Mouse (Mus musculus): ENCODE measurements around the gene Il11ra1. TPM values are rescaled to one million over a fixed set of nuclear protein-coding genes. Genes with fewer than 3 reads are reported as not detected.

The Il11ra1 gene
- total RNA-seq, 1 experiment from 2014 or later, result 25.4 TPM

GRCm38 (mm10) chr4:41737602-41738255 is 37.9 kb downstream of the Il11ra1 start:
- ATAC-seq (replicated peaks; ENCODE audit: insufficient number of reproducible peaks, low FRiP score, low TSS enrichment, poor library complexity, severe bottlenecking), result peak; percentile 44; the same call in 1 of the 2 replicates

- ATAC-seq (replicated peaks; ENCODE audit: insufficient number of reproducible peaks, low FRiP score, low TSS enrichment, poor library complexity, severe bottlenecking), result no peak
Observed at GRCm38 (mm10) chr4:41738256-41738603, 38.4 kb downstream of the Il11ra1 start.

- ATAC-seq (replicated peaks; ENCODE audit: insufficient number of reproducible peaks, low FRiP score, low TSS enrichment, poor library complexity, severe bottlenecking), result no peak
Observed at GRCm38 (mm10) chr4:41739260-41739659, 39.5 kb downstream of the Il11ra1 start.

DNA sequence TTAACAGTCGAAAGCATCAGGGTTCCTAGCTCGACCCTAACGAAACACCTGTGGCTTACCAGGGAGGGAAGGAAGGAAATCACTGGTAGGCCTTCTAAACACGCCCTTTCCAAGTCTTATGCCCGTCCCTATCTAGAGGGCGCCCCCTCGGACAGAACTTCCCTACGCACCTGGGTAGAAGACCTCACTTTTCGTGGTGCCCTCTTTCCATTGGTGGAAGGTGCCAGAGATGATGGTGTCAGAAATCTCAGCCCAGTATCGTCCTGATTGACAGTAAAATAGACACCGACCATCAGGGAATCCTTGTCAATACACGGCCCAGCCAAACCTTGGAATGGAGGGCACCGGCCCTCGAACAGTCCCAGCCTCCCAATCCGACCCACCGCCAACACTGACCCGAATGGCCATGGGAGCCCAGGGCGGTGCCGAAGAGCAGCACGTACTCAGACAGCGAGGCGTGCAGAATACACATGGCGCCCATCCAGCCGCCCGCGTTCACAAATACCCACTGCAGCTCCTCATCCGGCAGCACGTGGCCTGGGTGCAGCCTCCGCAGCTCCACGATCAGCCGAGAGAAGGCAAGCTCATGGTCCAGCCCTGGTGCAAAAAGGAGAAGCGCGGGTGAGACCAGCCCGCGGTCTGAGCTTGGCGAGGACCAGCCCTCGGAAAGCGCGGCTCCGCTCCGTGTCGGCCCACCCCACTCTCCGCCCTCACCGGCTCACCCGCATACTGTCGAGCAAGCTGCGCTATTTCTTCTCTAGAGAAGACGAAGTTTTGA is 40.8 kb downstream of the Il11ra1 start:
- peak; percentile 65 for ATAC-seq (replicated peaks; ENCODE audit: insufficient number of reproducible peaks, low FRiP score, low TSS enrichment, poor library complexity, severe bottlenecking)

GRCm38 (mm10) chr4:41741158-41741560 is 41.4 kb downstream of the Il11ra1 start:
- peak; percentile 84 for ATAC-seq (replicated peaks; ENCODE audit: insufficient number of reproducible peaks, low FRiP score, low TSS enrichment, poor library complexity, severe bottlenecking)

- no peak for ATAC-seq (replicated peaks; ENCODE audit: insufficient number of reproducible peaks, low FRiP score, low TSS enrichment, poor library complexity, severe bottlenecking)
Observed at GRCm38 (mm10) chr4:41744131-41744530, 44.3 kb downstream of the Il11ra1 start.

GRCm38 (mm10) chr4:41745021-41745420 is 45.2 kb downstream of the Il11ra1 start:
- no peak for ATAC-seq (replicated peaks; ENCODE audit: insufficient number of reproducible peaks, low FRiP score, low TSS enrichment, poor library complexity, severe bottlenecking)

GRCm38 (mm10) chr4:41754797-41755337 is 55.1 kb downstream of the Il11ra1 start, which contains the start of gene Galt:
TSS of gene Galt (plus strand) at chr4:41755228.
- peak; percentile 36 for ATAC-seq (replicated peaks; ENCODE audit: insufficient number of reproducible peaks, low FRiP score, low TSS enrichment, poor library complexity, severe bottlenecking)

- ATAC-seq (replicated peaks; ENCODE audit: insufficient number of reproducible peaks, low FRiP score, low TSS enrichment, poor library complexity, severe bottlenecking), result peak; percentile 74
Observed at GRCm38 (mm10) chr4:41755338-41756305, 55.8 kb downstream of the Il11ra1 start, which contains the start of gene Sigmar1. TSS of gene Sigmar1 (minus strand) at chr4:41756157.

- no peak for ATAC-seq (replicated peaks; ENCODE audit: insufficient number of reproducible peaks, low FRiP score, low TSS enrichment, poor library complexity, severe bottlenecking)
Observed at GRCm38 (mm10) chr4:41756440-41756839, 56.7 kb downstream of the Il11ra1 start.

GRCm38 (mm10) chr4:41757321-41757720 is 57.5 kb downstream of the Il11ra1 start:
- no peak for ATAC-seq (replicated peaks; ENCODE audit: insufficient number of reproducible peaks, low FRiP score, low TSS enrichment, poor library complexity, severe bottlenecking)

DNA sequence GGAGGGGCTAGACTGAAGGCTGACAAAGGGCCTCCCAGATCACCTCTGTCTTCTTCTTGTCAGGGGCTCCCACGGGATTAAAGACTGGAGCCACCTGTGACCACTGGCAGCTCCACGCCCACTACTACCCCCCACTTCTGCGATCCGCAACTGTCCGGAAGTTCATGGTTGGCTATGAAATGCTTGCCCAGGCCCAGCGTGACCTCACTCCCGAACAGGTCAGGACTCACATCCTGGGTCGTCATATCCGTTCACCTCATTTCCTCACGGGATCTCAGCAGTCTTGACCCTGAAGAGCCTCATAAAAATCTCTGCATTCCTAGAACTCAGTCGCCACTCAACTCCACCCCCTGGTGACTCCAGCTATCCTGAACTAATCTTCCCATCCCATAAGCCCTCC is 58.2 kb downstream of the Il11ra1 start:
- ATAC-seq (replicated peaks; ENCODE audit: insufficient number of reproducible peaks, low FRiP score, low TSS enrichment, poor library complexity, severe bottlenecking), result no peak

DNA sequence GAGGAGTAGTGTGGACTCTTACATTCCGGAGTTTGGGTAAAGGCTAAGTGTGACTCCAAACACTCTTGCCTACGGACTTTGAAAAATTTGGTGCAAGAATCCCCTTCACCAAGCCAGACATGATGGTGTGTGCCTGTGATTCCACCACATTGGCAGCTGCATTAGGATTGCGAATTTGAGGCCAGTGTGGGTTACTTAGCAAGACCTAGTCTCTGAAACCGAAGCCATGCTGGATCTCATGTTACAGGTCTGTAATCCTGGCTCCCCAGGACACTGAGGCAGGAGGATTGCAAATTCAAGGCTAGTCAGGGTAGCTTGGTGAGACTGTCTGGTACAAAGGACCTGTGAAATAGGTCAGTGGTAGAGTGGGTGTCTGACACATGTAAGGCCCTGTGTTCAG is 58.9 kb downstream of the Il11ra1 start:
- no peak for ATAC-seq (replicated peaks; ENCODE audit: insufficient number of reproducible peaks, low FRiP score, low TSS enrichment, poor library complexity, severe bottlenecking)

GRCm38 (mm10) chr4:41759206-41759605 is 59.4 kb downstream of the Il11ra1 start:
- ATAC-seq (replicated peaks; ENCODE audit: insufficient number of reproducible peaks, low FRiP score, low TSS enrichment, poor library complexity, severe bottlenecking), result no peak

DNA sequence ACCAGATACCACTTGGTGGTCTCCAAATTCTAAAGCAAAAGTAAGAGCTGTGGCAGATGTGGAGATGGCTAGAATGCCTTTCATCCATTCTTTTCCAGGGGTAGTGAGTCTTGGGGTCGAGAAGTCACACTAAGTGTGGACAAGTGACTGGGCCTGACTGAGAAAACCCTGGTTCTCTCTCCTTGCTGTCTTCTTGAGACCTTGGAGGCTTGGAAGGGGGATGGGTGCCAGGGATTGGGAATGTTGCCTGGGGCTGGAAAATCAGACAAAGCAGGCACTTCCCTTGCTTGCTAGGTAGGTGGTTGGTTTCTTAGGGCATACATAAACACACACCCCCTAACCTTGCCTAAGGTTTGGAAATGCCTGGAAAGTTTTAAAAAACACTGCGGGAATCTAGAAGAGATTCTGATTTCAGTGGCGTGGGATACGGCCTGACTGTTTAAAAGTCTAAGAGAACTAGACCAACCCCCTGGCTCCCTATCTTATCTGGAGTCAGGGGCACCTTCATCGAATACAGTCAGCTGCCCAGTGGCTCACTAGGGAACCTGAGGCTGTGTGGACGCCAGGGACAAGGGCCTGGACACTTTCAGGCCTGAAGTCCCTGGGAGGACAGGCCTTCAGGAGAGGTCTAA is 60.0 kb downstream of the Il11ra1 start:
- no peak for ATAC-seq (replicated peaks; ENCODE audit: insufficient number of reproducible peaks, low FRiP score, low TSS enrichment, poor library complexity, severe bottlenecking)

- ATAC-seq (replicated peaks; ENCODE audit: insufficient number of reproducible peaks, low FRiP score, low TSS enrichment, poor library complexity, severe bottlenecking), result peak; percentile 46
Observed at GRCm38 (mm10) chr4:41760288-41760721, 60.5 kb downstream of the Il11ra1 start.

DNA sequence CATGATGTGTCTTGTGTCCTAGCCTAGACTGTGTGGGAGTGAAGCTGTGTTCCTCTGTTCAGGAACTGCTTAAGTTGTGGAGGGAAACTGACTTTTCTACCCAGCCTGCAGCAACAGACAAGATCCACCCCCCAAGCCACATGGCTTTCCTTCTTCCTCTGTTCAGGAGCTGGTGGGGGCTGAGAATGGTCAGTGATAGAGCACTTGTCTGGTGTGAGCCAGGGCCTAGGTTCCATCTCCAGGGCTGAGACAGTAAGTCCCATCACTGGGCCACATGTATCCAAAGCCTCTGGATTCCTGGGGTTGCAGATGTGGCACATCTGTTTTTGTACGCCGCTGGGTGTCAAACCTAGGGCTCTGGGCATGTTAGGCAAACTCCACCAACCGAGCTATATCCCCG is 61.1 kb downstream of the Il11ra1 start:
- ATAC-seq (replicated peaks; ENCODE audit: insufficient number of reproducible peaks, low FRiP score, low TSS enrichment, poor library complexity, severe bottlenecking), result no peak

DNA sequence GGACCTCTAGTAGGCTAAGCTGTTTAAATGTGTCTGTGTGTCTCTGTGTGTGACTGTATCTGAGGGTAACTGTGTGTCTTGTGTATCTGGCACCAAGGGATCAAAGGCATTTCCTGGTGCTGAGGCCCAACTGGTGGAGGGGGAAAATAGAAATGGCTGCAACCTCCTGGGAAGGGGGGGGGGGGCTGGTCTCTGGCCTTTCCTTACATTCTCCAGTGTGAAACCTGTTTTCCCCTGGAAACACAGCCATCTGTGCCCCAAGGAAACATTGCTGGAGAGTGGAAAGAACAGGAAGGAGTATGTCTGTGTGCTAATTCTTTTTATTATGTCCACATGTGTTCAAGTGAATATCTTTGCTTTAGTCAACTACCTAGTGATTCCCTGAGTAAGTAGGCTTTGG is 61.9 kb downstream of the Il11ra1 start:
- ATAC-seq (replicated peaks; ENCODE audit: insufficient number of reproducible peaks, low FRiP score, low TSS enrichment, poor library complexity, severe bottlenecking), result no peak
